Mouse (Mus musculus) T-cell, adult 2 months (primary cell): ENCODE results near the gene Gm3404.
"Not testable (repeated sequence)": the region's sequence is repeated elsewhere in the genome, so short reads cannot be mapped to it uniquely, and the experiment has no call there.

Experiments used
- DNase-seq: peaks from one replicate; pipeline ENCODE4 v3.0.0; 2022; ENCODE audit warnings: low spot score

The Gm3404 gene

DNA sequence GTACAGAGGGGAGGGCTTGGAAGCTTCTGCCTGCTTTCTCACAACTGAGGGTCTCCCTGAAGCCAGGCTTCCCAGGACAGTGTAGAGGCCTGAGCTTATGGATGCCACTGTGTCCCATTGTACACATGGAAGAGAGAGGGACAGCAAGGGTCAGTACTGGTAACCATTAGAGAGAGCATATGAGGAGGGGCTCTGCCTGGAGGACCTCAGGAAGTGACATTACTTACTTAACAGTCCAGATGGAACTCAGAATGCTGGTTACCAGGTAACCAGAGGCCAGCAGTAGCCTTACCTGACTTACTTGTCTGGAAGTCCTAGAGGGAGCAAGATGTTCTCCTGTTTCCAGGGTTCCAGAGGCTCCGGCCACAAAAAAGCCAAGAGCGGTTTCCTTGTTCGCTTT lies at the start of gene Gm3404:
TSS of gene Gm3404 (plus strand) at position 301 of the 400 bp plus-strand sequence.
- DNase-seq = not testable (repeated sequence)

DNA sequence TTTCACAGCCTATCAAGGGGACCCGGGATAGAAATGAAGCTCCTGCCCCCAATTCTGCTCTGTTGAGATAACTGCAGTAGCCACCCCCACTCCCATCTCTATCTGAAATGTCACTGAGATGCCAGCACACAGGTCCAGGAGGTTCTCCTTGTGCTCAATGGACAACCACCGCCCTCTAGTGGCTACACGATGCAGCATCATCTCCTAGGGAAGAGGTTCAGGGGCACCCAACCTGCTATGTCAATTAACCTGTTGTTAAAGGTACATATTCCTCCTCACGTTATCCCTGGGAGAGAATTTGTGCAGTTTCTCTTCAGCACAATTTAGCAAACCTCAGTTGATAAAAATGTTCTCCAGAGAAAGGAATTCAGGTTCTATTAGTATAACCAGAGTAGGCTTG lies 46.0 kb upstream of the Gm3404 start:
- not testable (repeated sequence) for DNase-seq

DNA sequence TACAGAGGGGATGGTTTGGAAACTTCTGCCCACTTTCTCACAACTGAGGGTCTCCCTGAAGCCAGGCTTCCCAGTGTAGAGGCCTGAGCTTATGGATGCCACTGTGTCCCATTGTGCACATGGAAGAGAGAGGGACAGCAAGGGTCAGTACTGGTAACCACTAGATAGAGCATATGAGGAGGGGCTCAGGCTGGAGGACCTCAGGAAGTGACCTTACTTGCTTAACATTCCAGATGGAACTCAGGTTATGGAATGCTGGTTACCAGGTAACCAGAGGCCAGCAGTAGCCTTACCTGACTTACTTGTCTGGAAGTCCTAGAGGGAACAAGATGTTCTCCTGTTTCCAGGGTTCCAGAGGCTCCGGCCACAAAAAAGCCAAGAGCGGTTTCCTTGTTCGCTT lies 43.9 kb upstream of the Gm3404 start, which contains the start of gene Gm6408:
TSS of gene Gm6408 (plus strand) at position 301 of the 400 bp plus-strand sequence.
- DNase-seq = not testable (repeated sequence)

DNA sequence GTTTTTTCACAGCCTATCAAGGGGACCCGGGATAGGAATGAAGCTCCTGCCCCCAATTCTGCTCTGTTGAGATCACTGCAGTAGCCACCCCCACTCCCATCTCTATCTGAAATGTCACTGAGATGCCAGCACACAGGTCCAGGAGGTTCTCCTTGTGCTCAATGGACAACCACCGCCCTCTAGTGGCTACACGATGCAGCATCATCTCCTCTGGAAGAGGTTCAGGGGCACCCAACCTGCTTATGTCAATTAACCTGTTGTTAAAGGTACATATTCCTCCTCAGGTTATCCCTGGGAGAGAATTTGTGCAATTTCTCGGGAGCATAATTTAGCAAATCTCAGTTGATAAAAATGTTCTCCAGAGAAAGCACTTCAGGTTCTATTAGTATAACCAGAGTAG lies 36.6 kb upstream of the Gm3404 start:
- DNase-seq = not testable (repeated sequence)

DNA sequence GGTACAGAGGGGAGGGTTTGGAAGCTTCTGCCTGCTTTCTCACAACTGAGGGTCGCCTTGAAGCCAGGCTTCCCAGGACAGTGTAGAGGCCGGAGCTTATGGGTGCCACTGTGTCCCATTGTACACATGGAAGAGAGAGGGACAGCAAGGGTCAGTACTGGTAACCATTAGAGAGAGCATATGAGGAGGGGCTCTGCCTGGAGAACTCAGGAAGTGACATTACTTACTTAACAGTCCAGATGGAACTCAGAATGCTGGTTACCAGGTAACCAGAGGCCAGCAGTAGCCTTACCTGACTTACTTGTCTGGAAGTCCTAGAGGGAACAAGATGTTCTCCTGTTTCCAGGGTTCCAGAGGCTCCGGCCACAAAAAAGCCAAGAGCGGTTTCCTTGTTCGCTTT lies 34.5 kb upstream of the Gm3404 start, which contains the start of gene Gm6370:
TSS of gene Gm6370 (plus strand) at position 301 of the 400 bp plus-strand sequence.
- not testable (repeated sequence) for DNase-seq

DNA sequence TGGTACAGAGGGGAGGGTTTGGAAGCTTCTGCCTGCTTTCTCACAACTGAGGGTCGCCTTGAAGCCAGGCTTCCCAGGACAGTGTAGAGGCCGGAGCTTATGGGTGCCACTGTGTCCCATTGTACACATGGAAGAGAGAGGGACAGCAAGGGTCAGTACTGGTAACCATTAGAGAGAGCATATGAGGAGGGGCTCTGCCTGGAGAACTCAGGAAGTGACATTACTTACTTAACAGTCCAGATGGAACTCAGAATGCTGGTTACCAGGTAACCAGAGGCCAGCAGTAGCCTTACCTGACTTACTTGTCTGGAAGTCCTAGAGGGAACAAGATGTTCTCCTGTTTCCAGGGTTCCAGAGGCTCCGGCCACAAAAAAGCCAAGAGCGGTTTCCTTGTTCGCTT lies 23.5 kb upstream of the Gm3404 start, which contains the start of gene 4930449I24Rik:
TSS of gene 4930449I24Rik (plus strand) at position 301 of the 400 bp plus-strand sequence.
- not testable (repeated sequence) for DNase-seq

DNA sequence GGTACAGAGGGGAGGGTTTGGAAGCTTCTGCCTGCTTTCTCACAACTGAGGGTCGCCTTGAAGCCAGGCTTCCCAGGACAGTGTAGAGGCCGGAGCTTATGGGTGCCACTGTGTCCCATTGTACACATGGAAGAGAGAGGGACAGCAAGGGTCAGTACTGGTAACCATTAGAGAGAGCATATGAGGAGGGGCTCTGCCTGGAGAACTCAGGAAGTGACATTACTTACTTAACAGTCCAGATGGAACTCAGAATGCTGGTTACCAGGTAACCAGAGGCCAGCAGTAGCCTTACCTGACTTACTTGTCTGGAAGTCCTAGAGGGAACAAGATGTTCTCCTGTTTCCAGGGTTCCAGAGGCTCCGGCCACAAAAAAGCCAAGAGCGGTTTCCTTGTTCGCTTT lies 11.8 kb upstream of the Gm3404 start, which contains the start of gene Gm3402:
TSS of gene Gm3402 (plus strand) at position 301 of the 400 bp plus-strand sequence.
- DNase-seq = not testable (repeated sequence)

DNA sequence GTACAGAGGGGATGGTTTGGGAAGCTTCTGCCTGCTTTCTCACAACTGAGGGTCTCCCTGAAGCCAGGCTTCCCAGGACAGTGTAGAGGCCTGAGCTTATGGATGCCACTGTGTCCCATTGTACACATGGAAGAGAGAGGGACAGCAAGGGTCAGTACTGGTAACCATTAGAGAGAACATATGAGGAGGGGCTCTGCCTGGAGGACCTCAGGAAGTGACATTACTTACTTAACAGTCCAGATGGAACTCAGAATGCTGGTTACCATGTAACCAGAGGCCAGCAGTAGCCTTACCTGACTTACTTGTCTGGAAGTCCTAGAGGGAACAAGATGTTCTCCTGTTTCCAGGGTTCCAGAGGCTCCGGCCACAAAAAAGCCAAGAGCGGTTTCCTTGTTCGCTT lies 11.7 kb downstream of the Gm3404 start, which contains the start of gene Gm3409:
TSS of gene Gm3409 (plus strand) at position 301 of the 400 bp plus-strand sequence.
- not testable (repeated sequence) for DNase-seq

DNA sequence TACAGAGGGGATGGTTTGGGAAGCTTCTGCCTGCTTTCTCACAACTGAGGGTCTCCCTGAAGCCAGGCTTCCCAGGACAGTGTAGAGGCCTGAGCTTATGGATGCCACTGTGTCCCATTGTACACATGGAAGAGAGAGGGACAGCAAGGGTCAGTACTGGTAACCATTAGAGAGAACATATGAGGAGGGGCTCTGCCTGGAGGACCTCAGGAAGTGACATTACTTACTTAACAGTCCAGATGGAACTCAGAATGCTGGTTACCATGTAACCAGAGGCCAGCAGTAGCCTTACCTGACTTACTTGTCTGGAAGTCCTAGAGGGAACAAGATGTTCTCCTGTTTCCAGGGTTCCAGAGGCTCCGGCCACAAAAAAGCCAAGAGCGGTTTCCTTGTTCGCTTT lies 30.2 kb downstream of the Gm3404 start, which contains the start of gene Gm3415:
TSS of gene Gm3415 (plus strand) at position 301 of the 400 bp plus-strand sequence.
- not testable (repeated sequence) for DNase-seq

DNA sequence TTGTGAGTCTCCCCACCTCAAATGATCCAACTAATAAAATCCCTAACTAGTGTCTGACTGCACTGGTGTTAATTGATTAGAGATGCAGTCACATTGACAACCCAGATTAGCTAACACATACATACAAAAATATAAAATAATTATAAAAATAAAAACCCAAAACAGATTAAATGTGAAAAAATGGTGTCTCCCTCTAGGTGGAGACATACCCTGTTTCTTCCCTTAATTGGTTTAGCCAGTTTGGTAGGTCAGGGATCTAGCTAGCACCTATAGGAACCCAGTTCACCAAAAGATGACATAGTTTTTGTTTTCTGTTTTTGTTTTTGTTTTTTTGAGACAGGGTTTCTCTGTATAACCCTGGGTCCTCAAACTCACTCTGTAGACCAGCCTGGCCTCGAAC lies 38.7 kb downstream of the Gm3404 start:
- no peak for DNase-seq

DNA sequence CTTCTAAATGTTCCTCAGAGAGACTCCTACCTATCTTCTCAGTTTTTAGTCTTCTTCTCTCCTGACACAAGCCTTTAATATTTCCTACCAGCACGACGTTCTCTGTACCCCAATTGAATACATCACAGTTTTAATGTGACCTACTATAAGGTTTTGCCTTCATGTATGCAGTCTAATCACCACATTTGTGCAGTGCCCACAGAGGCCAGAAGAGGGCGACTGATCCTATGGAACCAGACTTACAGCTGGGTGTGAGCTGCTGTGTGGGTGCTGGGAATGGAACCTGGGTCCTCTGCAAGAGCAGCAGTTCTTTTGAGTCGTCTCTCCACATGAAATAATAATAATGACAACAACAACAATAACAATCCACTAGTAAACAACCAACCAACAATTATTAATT lies 41.5 kb downstream of the Gm3404 start:
- DNase-seq = peak; percentile 6

DNA sequence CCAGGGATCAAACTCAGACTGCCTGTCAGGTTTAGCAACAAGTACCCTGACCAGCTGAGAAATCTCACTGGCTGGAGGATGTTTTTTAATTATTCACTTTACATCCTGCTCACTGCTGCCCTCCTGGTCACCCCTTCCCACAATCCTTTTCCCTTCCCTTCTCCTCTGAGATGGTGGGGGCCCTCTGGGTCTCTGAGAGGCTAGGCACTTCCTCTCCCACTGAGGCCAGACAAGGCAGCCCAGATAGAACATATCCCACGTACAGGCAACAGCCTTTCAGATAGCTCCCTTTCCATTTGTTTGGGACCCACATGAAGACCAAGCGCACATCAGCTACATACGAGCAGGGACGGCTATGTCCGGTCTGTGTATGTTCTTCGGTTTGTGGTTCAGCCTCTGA lies 44.6 kb downstream of the Gm3404 start:
- DNase-seq = not testable (repeated sequence)

DNA sequence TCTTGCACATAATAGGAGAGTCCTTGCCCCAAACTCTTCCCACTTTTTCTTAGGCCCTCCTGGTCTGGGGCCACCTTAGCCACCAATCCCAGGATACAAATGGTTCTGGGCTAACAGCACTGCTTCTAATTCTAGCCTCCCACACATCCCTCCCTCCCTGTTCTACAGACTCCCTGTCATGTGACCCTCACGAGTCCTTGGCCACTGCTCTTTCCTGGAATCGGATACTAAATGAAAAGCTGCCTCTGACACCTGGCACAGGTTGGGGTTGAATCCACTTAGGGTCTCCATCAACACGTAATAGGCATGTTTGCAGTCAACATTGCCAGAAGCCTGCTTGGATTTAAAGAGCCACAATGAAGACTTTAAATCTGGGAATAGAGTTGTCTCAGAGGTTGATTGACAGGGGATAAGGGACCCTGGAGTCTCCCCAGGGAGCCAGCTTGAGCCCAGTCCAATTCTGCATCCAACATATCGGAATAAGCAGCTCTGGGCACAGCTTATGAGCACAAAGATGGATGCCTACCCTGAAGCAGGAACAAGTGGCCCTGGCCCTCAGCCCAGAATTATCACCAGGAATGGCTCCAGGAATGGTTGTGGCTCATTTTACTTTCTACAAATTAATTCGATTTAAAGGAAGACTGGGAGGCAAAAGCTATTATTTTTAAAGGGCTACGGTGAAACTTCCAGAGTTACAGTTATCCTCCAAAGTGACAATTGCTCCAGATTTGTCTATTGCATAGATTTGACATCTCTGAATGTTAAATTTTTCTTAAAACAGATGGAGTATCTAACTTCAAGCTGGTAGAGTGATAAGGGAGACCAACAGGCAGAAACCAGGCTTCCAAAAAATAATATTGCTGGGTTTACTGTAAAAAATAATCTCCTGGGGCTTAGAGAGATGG lies 46.5 kb downstream of the Gm3404 start:
- DNase-seq = not testable (repeated sequence)

DNA sequence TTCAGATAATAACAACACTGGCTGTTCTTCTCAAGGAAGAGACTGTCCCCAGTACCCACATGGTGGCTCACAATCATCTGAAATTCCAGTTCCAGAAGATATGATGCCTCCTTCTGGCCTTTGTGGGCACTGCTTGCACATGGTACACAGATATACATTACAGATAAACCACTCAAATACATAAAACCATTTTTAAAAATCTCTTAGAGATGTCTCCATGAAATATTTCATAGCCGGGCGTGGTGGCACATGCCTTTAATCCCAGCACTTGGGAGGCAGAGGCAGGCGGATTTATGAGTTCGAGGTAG lies 47.1 kb downstream of the Gm3404 start:
- DNase-seq = not testable (repeated sequence)

DNA sequence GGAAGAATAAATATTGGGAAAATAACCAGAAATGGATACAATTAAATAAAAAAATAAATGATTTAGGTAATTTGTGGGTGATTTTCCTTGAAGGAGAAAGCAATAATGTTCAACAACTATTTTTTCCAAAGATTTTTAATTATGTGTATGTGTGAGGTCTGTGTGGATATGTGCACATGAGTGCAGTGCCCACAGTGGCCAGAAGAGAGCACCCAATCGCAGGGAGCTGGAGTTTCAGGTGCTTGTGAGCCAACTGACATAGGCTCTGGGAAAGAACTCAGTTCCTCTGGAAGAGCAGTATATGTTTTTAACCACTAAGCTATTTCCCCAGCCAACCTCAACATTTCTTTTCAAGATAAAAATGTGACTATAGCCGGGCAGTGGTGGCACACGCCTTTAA lies 51.1 kb downstream of the Gm3404 start:
- no peak for DNase-seq
